Mouse (Mus musculus) kidney, embryonic 14.5 days (tissue): ENCODE measurements around the gene Zmynd10. TPM values are rescaled to one million over a fixed set of nuclear protein-coding genes. Genes with fewer than 3 reads are reported as not detected.

ENCODE experiments used
- ATAC-seq: fragments of 200-750 bp; cut with Nextera tagmentation; 2 replicates; pipeline ENCODE4 v1.8.0; 2017; ENCODE audit warnings: moderate number of reproducible peaks, mild to moderate bottlenecking, moderate TSS enrichment, moderate library complexity; ENCODE audit not compliant: low FRiP score, low TSS enrichment
- H3K27ac ChIP-seq: fragments of 300-500 bp; sonication (generic); 2 replicates; pipeline ENCODE4 v1.5.1; 2014; ENCODE audit warnings: low read depth, mild to moderate bottlenecking, low read length, moderate library complexity, mixed read lengths
- H3K27me3 ChIP-seq: fragments of 300-500 bp; sonication (generic); 2 replicates; pipeline ENCODE4 v1.6.1; 2014; ENCODE audit warnings: mild to moderate bottlenecking, low read length; ENCODE audit not compliant: control insufficient read depth, insufficient read depth
- H3K36me3 ChIP-seq: fragments of 300-500 bp; sonication (generic); 2 replicates; pipeline ENCODE4 v1.6.1; 2014; ENCODE audit warnings: low read length, mixed read lengths; ENCODE audit not compliant: control insufficient read depth, insufficient read depth
- H3K4me1 ChIP-seq: fragments of 300-500 bp; sonication (generic); 2 replicates; pipeline ENCODE4 v1.6.1; 2014; ENCODE audit warnings: low read length, mixed read lengths; ENCODE audit not compliant: control insufficient read depth, insufficient read depth
- H3K4me2 ChIP-seq: fragments of 300-500 bp; sonication (generic); replicated peaks from 2 replicates; pipeline ENCODE4 v1.6.1; 2014; ENCODE audit warnings: low read depth, mild to moderate bottlenecking, low read length
- H3K4me3 ChIP-seq: fragments of 300-500 bp; sonication (generic); 2 replicates; pipeline ENCODE4 v1.5.1; 2014; ENCODE audit warnings: mild to moderate bottlenecking, low read length
- H3K9ac ChIP-seq: fragments of 300-500 bp; sonication (generic); 2 replicates; pipeline ENCODE4 v1.6.1; 2014; ENCODE audit warnings: low read depth, mild to moderate bottlenecking, low read length, moderate library complexity
- H3K9me3 ChIP-seq: fragments of 300-500 bp; sonication (generic); 2 replicates; pipeline ENCODE4 v1.6.1; 2016; ENCODE audit warnings: low read length; ENCODE audit not compliant: control insufficient read depth
- WGBS: fragments of 180-500 bp; shearing (Covaris S2); extraction: QIAGEN DNeasy Blood & Tissue Kit; methylation state at CpG from one replicate; pipeline ENCODE4 v1.1.7; 2014; 5-methylcytosine and 5-hydroxymethylcytosine counted together
- polyA plus RNA-seq: library from polyadenylated mRNA; unstranded; fragments of >200 nt; fragmentation: Nextera tagmentation; extraction: Ambion mirVana; gene quantifications from 2 replicates; pipeline ENCODE4 v1.2.1, GENCODE M21; 2014

Zmynd10 gene
- polyA plus RNA-seq, 1 experiment from 2014 or later = 1.7 TPM

DNA sequence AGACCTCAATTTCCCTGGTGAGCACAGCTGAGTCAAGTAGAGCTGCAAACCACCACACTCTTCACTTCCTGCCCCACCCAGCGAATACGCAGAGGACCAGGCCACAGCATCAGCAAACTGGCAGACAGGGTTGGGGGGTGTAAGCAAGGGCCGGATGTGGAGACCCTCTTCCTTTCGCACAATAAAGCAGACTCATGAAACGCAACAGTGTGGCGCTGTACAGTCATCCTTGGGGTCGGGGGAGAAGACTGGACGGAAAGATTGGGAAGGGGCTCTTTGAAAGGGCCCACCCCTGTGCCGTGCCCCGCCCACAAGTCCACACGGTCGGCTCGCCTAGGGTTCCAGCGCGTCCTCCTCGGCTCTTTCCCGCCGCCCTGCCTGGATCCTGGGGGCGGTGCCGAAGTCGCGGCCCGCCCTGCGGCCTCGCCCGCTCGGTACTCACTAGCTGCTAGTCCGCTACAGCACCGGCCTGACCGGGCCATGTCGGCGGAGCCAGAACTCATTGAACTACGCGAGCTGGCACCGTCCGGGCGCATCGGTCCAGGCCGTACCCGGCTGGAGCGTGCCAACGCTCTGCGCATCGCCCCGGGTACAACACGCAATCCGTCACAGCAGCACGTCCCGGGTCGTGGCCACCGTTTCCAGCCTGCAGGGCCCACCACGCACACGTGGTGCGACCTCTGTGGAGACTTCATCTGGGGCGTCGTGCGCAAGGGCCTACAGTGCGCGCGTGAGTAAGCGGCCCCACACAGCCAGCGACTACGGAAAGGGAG is 4.2 kb downstream of the Zmynd10 start, which contains the start of gene Rassf1:
Gene Rassf1 (plus strand): TSS at position 439 of the 773 bp plus-strand sequence.
- Histone ChIP-seq H3K27ac (peak within 1 kb of the TSS; percentile 69), H3K4me1 (peaks cover 51% of the 10 kb centered on the region), H3K4me2 (peak within 1 kb of the TSS; percentile 87), H3K27me3 (no peaks in the 10 kb centered on the region), H3K9ac (peak within 1 kb of the TSS; percentile 67), H3K36me3 (no peaks in the 10 kb centered on the region; the same call in 1 of the 2 replicates), H3K4me3 (peak within 1 kb of the TSS; percentile 63), H3K9me3 (no peaks in the 10 kb centered on the region)
- WGBS = under 1% methylated on average over 63 of the region's 63 CpGs
- ATAC-seq = peak; percentile 44

DNA sequence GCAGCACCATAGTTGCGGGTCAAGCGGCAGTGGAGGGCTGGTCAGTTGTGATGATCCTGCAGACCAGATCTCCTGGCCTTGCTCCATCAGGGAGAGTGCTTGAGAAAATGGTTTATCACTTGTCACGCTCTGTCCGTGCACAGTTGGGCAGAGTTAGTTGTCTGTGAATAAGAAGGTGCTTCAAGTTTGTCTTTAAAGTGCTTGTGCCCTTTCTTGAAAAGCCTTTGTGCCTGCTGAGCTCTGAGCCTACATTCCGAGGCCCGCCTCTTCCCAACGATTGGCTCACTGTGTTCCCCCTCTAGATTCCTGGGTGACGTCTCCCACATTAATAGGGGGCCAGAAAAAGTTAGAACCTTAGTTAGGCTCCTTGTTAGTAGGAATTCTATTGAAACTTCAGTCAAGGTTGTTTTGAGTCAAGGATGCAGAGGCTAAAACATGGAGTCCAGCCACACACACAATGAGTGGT is 4.8 kb downstream of the Zmynd10 start:
- peak overlapping the region; percentile 69 for H3K27ac ChIP-seq

DNA sequence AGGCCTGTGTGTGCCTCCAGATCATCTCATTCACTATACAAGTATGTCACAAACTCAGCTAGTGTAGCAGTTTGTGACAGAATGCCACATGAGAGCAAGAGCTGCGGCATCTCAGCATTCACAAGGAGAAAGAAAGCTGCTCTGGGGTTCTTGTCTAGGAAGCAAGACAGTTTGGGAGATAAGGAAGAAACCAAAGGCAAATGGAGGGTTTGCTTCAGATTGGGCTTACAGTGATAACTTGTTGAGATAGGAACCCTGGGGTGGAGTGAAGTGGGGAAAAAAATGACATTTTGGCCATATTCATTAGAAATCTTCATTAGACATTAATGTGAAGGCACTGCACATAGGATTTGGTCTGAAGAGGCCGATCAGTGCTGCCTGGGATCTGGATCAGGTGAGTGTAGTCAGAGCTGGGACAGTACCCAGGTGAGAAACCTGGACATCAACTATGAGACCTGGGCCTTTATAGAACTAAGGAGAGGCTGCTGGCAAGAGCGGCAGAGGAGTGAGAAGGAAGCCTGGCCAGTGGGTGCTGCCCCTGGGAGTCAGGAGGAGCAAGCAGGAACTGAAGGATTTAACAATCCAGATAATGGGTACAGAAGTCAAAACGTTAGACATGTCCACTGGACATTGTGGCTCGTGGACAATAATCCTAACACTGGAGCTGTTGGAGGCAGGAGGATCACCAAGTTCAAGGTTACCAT is 5.7 kb downstream of the Zmynd10 start:
- Histone ChIP-seq H3K4me3 (peak overlapping the region; percentile 63), H3K9me3 (no peaks in the 10 kb centered on the region), H3K4me1 (peaks cover 49% of the 10 kb centered on the region), H3K9ac (peak overlapping the region; percentile 67; the same call in 1 of the 2 replicates), H3K27ac (peak overlapping the region; percentile 69), H3K27me3 (no peaks in the 10 kb centered on the region), H3K36me3 (peaks cover 15% of the 10 kb centered on the region), H3K4me2 (peak overlapping the region; percentile 87)
- WGBS = 74% methylated on average over 5 of the region's 5 CpGs
- no peak for ATAC-seq

More for the DNA sequence above, 4.8 kb downstream of the Zmynd10 start:
- peaks cover 6% of the 10 kb centered on the region for H3K36me3 ChIP-seq
- WGBS = 6% methylated on average over 8 of the region's 8 CpGs
- H3K9ac ChIP-seq = peak overlapping the region; percentile 67
- no peak for ATAC-seq
- H3K27me3 ChIP-seq = no peaks in the 10 kb centered on the region
- peak overlapping the region; percentile 63 for H3K4me3 ChIP-seq
- peaks cover 53% of the 10 kb centered on the region for H3K4me1 ChIP-seq
- H3K9me3 ChIP-seq = no peaks in the 10 kb centered on the region
- peak overlapping the region; percentile 87 for H3K4me2 ChIP-seq

DNA sequence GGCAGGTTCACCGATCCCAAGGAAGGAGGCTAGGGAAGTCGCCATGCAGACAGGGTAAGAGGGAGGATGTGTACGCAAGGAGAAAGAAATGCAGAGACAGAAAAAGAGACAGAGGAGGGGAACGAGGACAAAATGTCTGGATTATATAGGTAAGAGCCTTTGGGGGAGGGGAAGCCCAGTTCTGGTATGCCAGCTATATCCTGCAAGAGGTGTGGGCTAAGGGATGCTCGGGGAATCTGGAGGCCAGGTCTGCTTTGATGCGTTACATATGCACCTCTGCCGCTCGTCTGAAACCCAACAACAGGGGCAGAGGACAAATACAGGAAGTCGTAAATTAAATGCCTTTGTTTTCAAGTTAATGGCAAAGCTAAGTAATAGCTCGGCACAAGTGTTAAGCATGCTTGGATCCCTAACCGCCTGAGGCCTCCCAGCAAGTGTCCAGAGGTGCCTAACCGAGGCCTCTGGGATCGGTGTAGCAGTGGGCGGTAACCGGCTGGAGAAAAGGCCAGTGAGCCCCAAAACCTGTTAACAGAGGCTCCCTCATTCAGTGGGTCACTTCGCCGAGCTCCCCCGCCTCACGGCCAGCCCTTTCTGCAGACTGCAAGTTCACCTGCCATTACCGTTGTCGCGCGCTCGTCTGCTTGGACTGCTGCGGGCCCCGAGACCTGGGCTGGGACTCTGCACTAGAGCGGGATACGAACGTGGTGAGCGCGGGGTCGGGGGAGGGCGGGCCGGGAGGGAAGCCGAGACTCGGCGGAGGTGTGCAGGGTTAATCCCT is 6.6 kb downstream of the Zmynd10 start:
- Histone ChIP-seq H3K4me1 (peaks cover 49% of the 10 kb centered on the region), H3K4me3 (peak overlapping the region; percentile 63), H3K36me3 (peaks cover 24% of the 10 kb centered on the region), H3K27me3 (no peaks in the 10 kb centered on the region), H3K9ac (peak overlapping the region; percentile 67), H3K9me3 (no peaks in the 10 kb centered on the region), H3K4me2 (peak overlapping the region; percentile 87), H3K27ac (peak overlapping the region; percentile 96)
- ATAC-seq = peak; percentile 10; the same call in 1 of the 2 replicates
- 2% methylated on average over 37 of the region's 37 CpGs for WGBS

DNA sequence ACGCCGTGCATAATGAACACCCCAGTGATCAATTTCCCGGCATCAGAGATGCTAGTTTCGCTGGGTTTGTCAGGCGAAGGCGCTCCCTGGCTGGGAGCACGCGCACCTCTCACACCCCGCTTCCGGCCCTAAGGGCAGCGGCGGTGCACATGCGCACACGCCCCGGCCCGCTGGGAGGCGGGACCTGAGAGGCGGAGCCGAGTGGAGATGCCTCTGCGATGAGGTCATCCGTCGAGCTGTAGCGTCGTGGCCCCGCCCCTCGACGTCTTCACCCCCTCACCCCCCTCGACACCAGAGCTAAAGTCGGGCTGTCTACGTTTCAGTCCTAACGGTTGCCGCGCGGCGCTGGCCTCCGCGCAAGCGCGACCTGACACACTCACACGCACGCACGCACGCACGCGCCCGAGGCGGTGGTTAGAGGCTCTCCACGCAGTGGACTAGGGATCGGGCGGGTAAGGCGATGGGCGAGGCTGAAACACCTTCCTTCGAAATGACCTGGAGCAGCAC is 7.3 kb downstream of the Zmynd10 start:
- peak overlapping the region; percentile 97 for H3K27ac ChIP-seq
- H3K9me3 ChIP-seq = no peaks in the 10 kb centered on the region
- peak overlapping the region; percentile 63 for H3K4me3 ChIP-seq
- peak overlapping the region; percentile 87 for H3K4me2 ChIP-seq
- H3K36me3 ChIP-seq = peaks cover 30% of the 10 kb centered on the region
- H3K9ac ChIP-seq = peak overlapping the region; percentile 86
- H3K27me3 ChIP-seq = no peaks in the 10 kb centered on the region
- ATAC-seq = peak; percentile 88
- under 1% methylated on average over 48 of the region's 53 CpGs for WGBS
- peaks cover 49% of the 10 kb centered on the region for H3K4me1 ChIP-seq

DNA sequence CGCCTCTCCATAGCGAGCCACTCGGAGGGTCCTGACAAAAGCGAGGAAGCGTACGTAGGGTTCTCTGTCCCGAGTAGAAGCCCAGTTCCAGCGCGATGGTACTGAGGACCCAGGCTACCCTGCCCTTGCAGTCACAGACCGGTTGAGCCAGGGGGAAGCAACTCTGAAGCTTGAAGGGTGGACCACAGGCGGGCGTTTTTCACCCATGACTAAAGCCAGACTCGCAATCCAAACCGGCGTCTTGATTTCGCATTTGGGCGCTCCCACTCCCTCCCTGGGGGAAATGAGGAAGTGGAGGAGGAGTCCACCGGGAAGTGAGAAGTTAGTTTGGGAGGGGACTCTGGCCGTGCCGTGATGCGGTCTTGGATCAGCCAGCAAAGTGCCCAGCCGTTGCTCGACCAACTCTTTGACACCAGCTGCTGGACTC is 7.9 kb downstream of the Zmynd10 start:
- H3K27me3 ChIP-seq = no peaks in the 10 kb centered on the region
- H3K4me2 ChIP-seq = peak overlapping the region; percentile 87
- peaks cover 37% of the 10 kb centered on the region for H3K36me3 ChIP-seq
- peak; percentile 47 for ATAC-seq
- under 1% methylated on average over 23 of the region's 23 CpGs for WGBS
- peak overlapping the region; percentile 97 for H3K27ac ChIP-seq
- H3K9me3 ChIP-seq = no peaks in the 10 kb centered on the region
- H3K4me3 ChIP-seq = peak overlapping the region; percentile 63
- peak overlapping the region; percentile 86 for H3K9ac ChIP-seq
- peaks cover 49% of the 10 kb centered on the region for H3K4me1 ChIP-seq

DNA sequence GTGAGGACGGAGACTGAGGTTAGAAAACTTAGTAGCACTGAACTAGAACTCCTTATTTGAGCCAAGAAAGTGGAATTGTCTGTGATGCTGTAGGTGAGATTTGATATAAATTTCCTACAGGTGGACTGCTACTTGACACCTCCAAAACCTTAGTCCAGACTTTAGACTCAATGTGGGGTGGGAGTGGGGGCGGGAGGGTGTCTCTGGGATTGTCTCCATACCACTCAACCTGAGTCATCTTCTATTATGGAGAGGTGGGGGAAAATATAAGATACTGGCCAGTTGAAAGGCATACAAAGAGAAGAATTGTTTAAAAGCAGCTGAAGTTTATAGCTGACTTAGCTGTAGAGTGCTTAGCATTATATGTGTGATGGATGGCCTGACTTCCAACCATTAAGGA is 8.6 kb downstream of the Zmynd10 start:
- 45% methylated on average over 2 of the region's 2 CpGs for WGBS
- Histone ChIP-seq H3K9me3 (no peaks in the 10 kb centered on the region), H3K36me3 (peaks cover 44% of the 10 kb centered on the region), H3K4me3 (peak overlapping the region; percentile 63), H3K4me1 (peaks cover 46% of the 10 kb centered on the region), H3K4me2 (peak overlapping the region; percentile 87), H3K27ac (peak overlapping the region; percentile 97), H3K9ac (peak overlapping the region; percentile 86), H3K27me3 (no peaks in the 10 kb centered on the region)
- no peak for ATAC-seq

DNA sequence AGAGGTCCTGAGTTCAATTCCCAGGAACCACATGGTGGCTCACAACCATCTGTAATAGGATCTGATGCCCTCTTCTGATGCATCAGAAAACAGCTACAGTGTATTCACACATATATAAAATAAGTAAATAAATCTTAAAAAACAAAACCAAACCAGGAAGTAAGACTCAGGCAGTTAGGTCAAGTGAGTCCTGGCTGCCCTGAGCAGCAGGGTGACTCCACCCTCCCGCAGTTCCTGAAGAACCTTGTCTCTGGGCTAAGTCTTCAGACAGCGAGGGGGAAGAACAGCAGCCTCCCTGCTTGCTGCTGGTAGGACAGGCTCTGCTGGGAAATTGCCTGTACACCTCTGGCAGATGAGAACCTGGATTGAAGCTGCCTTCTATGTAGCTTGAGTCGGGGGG is 9.2 kb downstream of the Zmynd10 start:
- no peak overlapping the region for H3K27ac ChIP-seq
- ATAC-seq = no peak
- H3K36me3 ChIP-seq = peaks cover 50% of the 10 kb centered on the region
- no peaks in the 10 kb centered on the region for H3K9me3 ChIP-seq
- peaks cover 40% of the 10 kb centered on the region for H3K4me1 ChIP-seq
- WGBS = 71% methylated on average over 3 of the region's 3 CpGs
- peak overlapping the region; percentile 63; the same call in 1 of the 2 replicates for H3K4me3 ChIP-seq
- H3K4me2 ChIP-seq = peak overlapping the region; percentile 87
- no peaks in the 10 kb centered on the region for H3K27me3 ChIP-seq
- H3K9ac ChIP-seq = no peak overlapping the region
